Mouse (Mus musculus): Measurements from ENCODE around the gene Furin. TPM values are rescaled to one million over a fixed set of nuclear protein-coding genes. Genes with fewer than 3 reads are reported as not detected.

The Furin gene
- polyA plus RNA-seq, 1 experiment: 0.65 TPM

- H3K36me3 ChIP-seq (ENCODE audit: control insufficient read depth): peaks cover 13% of the 10 kb centered on the region
Observed at GRCm38 (mm10) chr7:80386235-80386930, 18.9 kb downstream of the Furin start.

GRCm38 (mm10) chr7:80382919-80383318 is 22.3 kb downstream of the Furin start:
- H3K4me1 ChIP-seq (ENCODE audit: control insufficient read depth): peaks cover 13% of the 10 kb centered on the region

More at GRCm38 (mm10) chr7:80386235-80386930, 18.9 kb downstream of the Furin start:
- Histone ChIP-seq H3K27me3 (ENCODE audit: control insufficient read depth) (peaks cover 42% of the 10 kb centered on the region), H3K4me1 (ENCODE audit: control insufficient read depth) (peaks cover 15% of the 10 kb centered on the region), H3K9me3 (ENCODE audit: control insufficient read depth, low read length) (no peaks in the 10 kb centered on the region; the same call in 1 of the 2 replicates), H3K4me3 (replicated peaks) (peak overlapping the region; percentile 15)
- no peak for TF ChIP-seq TAL1 (IDR thresholded peaks at IDR 0.05; ENCODE audit: low read length)
- TF ChIP-seq GATA1 (IDR thresholded peaks at IDR 0.05; ENCODE audit: low read length): no peak

GRCm38 (mm10) chr7:80379531-80379930 is 25.7 kb downstream of the Furin start:
- Histone ChIP-seq H3K27me3 (ENCODE audit: control insufficient read depth) (no peaks in the 10 kb centered on the region), H3K9me3 (ENCODE audit: control insufficient read depth, low read length) (no peaks in the 10 kb centered on the region), H3K36me3 (ENCODE audit: control insufficient read depth) (no peaks in the 10 kb centered on the region), H3K4me1 (ENCODE audit: control insufficient read depth) (no peaks in the 10 kb centered on the region), H3K4me3 (replicated peaks) (no peak overlapping the region)
- TF ChIP-seq GATA1 (IDR thresholded peaks at IDR 0.05; ENCODE audit: low read length) (no peak), TAL1 (IDR thresholded peaks at IDR 0.05; ENCODE audit: low read length) (no peak)

More at GRCm38 (mm10) chr7:80382919-80383318, 22.3 kb downstream of the Furin start:
- Histone ChIP-seq H3K9me3 (ENCODE audit: control insufficient read depth, low read length) (no peaks in the 10 kb centered on the region; the same call in 1 of the 2 replicates), H3K27me3 (ENCODE audit: control insufficient read depth) (peaks cover 25% of the 10 kb centered on the region), H3K36me3 (ENCODE audit: control insufficient read depth) (no peaks in the 10 kb centered on the region), H3K4me3 (replicated peaks) (no peak overlapping the region)
- TF ChIP-seq TAL1 (IDR thresholded peaks at IDR 0.05; ENCODE audit: low read length) (no peak), GATA1 (IDR thresholded peaks at IDR 0.05; ENCODE audit: low read length) (no peak)

DNA sequence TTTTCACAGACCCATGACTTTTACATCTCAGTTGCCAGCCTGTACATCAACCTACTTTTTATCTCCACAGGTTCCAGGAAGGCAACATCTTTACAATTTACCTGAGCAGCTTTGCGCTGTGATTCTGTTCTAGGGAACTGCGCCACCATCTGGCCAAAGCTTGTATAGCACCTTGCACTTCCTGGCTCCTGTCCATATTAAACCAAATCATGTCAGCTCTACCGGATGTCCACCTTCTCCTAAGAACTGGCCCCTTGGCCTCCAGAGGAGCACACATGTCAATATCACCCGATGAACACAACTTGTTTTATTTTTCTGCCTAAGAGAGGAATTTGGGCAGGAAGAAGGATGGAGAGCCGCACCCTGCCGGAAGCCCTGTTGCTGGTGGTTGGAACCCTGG is 27.8 kb downstream of the Furin start:
- H3K4me3 ChIP-seq (replicated peaks): no peak overlapping the region
- H3K36me3 ChIP-seq (ENCODE audit: control insufficient read depth): no peaks in the 10 kb centered on the region
- TF ChIP-seq TAL1 (IDR thresholded peaks at IDR 0.05; ENCODE audit: low read length) (no peak), GATA1 (IDR thresholded peaks at IDR 0.05; ENCODE audit: low read length) (no peak)
- H3K27me3 ChIP-seq (ENCODE audit: control insufficient read depth): peaks cover 3% of the 10 kb centered on the region
- no peaks in the 10 kb centered on the region for H3K9me3 ChIP-seq (ENCODE audit: control insufficient read depth, low read length)
- no peaks in the 10 kb centered on the region for H3K4me1 ChIP-seq (ENCODE audit: control insufficient read depth)

- TF ChIP-seq TAL1 (IDR thresholded peaks at IDR 0.05; ENCODE audit: low read length) (no peak), GATA1 (IDR thresholded peaks at IDR 0.05; ENCODE audit: low read length) (no peak)
- Histone ChIP-seq H3K4me1 (ENCODE audit: control insufficient read depth) (peaks cover 5% of the 10 kb centered on the region), H3K36me3 (ENCODE audit: control insufficient read depth) (no peaks in the 10 kb centered on the region), H3K27me3 (ENCODE audit: control insufficient read depth) (peaks cover 16% of the 10 kb centered on the region), H3K9me3 (ENCODE audit: control insufficient read depth, low read length) (no peaks in the 10 kb centered on the region), H3K4me3 (replicated peaks) (no peak overlapping the region)
Observed at GRCm38 (mm10) chr7:80376192-80376591, 29.0 kb downstream of the Furin start.

DNA sequence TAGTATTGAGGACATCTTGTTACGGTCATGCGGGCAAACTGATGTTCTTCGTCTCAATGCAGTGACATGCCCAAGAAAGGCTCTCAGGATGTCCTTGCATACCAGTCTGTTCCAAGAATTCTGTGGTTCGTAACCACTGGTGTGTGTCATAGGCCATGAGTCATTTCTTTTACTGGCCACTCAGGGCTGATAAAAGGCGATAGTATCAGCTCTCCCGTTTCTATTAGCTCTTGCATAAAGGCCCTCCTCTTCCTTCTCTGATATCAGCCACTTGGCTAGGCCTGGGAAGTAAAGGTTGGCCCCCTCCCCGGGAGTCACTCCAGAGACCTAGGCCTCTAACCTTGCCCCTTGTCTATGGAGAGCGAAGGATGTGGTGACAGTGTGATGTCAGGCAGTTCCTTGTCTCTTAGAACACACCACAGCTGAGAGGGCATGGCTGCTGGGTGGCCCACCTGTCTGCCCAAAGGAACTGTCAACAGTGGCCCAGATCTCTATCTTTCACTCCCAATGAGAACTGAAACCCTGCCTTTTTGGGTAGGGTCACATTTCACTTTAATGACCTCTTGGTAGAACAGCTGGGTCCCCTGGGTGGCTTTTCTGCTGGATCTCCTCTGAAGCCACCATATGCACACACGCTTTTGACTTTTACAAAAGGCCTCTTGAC is 29.7 kb downstream of the Furin start:
- Histone ChIP-seq H3K36me3 (ENCODE audit: control insufficient read depth) (no peaks in the 10 kb centered on the region), H3K4me1 (ENCODE audit: control insufficient read depth) (peaks cover 12% of the 10 kb centered on the region), H3K9me3 (ENCODE audit: control insufficient read depth, low read length) (no peaks in the 10 kb centered on the region), H3K27me3 (ENCODE audit: control insufficient read depth) (peaks cover 22% of the 10 kb centered on the region), H3K4me3 (replicated peaks) (no peak overlapping the region)
- TF ChIP-seq TAL1 (IDR thresholded peaks at IDR 0.05; ENCODE audit: low read length) (no peak), GATA1 (IDR thresholded peaks at IDR 0.05; ENCODE audit: low read length) (no peak)

DNA sequence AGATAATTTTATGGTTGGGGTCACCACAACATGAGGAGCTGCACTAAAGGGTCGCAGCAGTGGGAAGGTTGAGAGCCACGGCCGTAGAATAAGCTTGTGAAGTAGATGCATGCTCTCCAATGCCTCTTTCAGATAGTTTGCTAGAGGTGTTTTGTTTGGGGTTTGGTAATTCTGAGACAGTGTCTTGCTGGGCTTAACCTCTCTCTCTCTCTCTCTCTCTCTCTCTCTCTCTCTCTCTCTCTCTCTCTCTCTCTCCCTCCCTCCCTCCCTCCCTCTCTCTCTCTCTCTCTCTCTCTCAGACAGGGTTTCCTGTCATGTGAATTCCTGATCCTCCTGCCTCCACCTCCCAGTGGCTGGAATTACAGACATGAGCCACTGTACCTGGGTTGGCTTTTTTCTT is 30.5 kb downstream of the Furin start:
- Histone ChIP-seq H3K4me1 (ENCODE audit: control insufficient read depth) (peaks cover 14% of the 10 kb centered on the region), H3K4me3 (replicated peaks) (no peak overlapping the region), H3K36me3 (ENCODE audit: control insufficient read depth) (no peaks in the 10 kb centered on the region), H3K27me3 (ENCODE audit: control insufficient read depth) (peaks cover 30% of the 10 kb centered on the region), H3K9me3 (ENCODE audit: control insufficient read depth, low read length) (no peaks in the 10 kb centered on the region)
- TF ChIP-seq TAL1 (IDR thresholded peaks at IDR 0.05; ENCODE audit: low read length): no peak
- no peak for TF ChIP-seq GATA1 (IDR thresholded peaks at IDR 0.05; ENCODE audit: low read length)

- Histone ChIP-seq H3K36me3 (ENCODE audit: control insufficient read depth) (no peaks in the 10 kb centered on the region), H3K27me3 (ENCODE audit: control insufficient read depth) (peaks cover 35% of the 10 kb centered on the region), H3K4me3 (replicated peaks) (no peak overlapping the region), H3K9me3 (ENCODE audit: control insufficient read depth, low read length) (no peaks in the 10 kb centered on the region), H3K4me1 (ENCODE audit: control insufficient read depth) (peaks cover 14% of the 10 kb centered on the region)
- TF ChIP-seq TAL1 (IDR thresholded peaks at IDR 0.05; ENCODE audit: low read length) (no peak), GATA1 (IDR thresholded peaks at IDR 0.05; ENCODE audit: low read length) (no peak)
Observed at GRCm38 (mm10) chr7:80374280-80374679, 31.0 kb downstream of the Furin start.

GRCm38 (mm10) chr7:80373850-80374249 is 31.4 kb downstream of the Furin start:
- TF ChIP-seq GATA1 (IDR thresholded peaks at IDR 0.05; ENCODE audit: low read length) (no peak), TAL1 (IDR thresholded peaks at IDR 0.05; ENCODE audit: low read length) (no peak)
- no peaks in the 10 kb centered on the region for H3K9me3 ChIP-seq (ENCODE audit: control insufficient read depth, low read length)
- H3K4me3 ChIP-seq (replicated peaks): no peak overlapping the region
- H3K4me1 ChIP-seq (ENCODE audit: control insufficient read depth): peaks cover 14% of the 10 kb centered on the region
- H3K27me3 ChIP-seq (ENCODE audit: control insufficient read depth): peaks cover 39% of the 10 kb centered on the region
- no peaks in the 10 kb centered on the region for H3K36me3 ChIP-seq (ENCODE audit: control insufficient read depth)

All from erythroblast, embryonic 14.5 days (primary cell).